Mouse (Mus musculus): ENCODE results near the gene Rfc2.

The Rfc2 gene

DNA sequence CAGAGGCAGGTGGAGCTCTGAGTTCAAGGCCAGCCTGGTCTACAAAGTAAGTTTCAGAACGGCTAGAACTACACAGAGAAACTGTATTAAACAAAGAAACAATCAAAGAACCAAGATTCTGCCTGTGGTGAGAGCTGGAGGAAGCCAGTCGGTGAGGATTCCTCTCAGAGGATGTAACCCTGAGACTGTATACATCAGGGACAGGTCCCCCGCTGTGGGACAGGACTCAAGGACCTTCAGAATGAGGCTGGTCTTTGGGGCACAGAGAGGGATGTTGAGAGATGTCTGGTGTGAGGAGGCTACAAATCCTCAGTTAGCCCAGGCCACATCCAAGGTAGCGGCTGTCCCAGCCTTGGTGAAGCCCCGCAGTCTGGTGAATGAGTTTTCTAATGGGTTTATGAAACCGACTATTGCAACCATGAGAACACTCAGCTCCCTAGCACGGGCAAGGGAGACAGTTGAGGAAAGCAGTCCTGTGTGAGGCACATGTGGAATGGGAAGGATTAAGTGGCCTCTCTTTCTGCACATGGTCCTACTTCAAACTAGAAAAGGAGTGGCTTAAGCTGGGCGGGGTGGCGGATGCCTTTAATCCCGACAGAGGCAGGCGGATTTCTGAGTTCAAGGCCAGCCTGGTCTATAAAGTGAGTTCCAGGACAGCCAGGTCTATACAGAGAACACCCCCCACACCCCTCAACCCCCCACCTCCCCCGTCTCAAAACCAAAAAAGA lies 28.9 kb downstream of the Rfc2 start:
- no peak for DNase-seq (ENCODE audit: low spot score in 2 of 2)

DNA sequence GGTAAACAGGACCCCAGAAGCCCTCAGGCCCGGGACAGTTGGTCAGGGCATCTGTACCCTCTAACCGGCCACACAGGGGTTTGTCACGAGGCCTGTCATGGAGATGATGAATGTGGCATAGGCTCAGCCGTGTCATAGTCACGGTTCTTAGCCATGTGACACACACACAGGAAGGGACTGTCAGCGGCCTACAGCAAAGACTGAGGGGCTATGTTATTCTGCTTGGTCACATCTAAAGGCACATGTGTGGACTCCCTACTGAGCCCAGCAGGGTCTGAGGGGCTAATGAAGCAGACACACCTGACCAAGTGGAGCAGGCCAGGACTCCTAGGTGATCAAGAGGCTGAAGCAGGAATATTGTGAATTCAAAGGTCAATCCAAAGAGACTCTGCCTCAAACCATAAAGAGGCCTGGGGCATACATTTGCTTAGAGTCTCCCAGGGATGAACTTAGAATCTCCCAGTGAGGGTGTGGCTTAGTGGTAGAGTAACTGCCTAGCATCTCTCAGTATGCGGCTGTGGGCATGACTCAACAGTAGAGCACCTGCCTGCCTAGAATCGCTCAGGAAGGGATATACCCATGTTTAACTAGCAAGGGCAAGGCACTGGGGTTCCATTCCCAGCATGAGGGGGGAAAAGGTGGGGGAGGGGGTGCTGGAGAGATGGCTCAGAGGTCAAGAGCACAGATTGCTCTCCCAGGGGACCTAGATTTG lies 30.8 kb downstream of the Rfc2 start:
- DNase-seq (ENCODE audit: low spot score in 2 of 2) = no peak

DNA sequence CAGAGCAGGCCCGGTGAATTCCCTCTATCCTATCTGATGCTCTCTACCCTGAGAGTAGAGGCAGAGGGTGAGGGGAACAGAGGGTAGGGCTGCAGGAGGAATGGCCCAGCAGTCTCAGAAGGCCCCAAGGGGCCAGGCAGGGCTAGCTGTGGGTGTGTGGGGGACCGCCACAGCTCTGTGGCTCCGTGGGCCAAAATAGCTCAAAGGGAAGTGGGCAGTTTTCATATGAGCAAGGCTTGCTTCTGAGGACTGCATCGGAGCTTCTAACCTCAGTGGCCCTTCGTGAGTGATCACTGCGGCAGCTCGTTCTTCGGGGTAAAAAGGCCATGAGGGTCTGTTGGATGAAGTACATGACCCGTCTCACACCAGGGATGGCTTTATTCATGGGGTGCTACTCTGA lies 32.6 kb downstream of the Rfc2 start:
- DNase-seq (ENCODE audit: low spot score in 2 of 2) = no peak

DNA sequence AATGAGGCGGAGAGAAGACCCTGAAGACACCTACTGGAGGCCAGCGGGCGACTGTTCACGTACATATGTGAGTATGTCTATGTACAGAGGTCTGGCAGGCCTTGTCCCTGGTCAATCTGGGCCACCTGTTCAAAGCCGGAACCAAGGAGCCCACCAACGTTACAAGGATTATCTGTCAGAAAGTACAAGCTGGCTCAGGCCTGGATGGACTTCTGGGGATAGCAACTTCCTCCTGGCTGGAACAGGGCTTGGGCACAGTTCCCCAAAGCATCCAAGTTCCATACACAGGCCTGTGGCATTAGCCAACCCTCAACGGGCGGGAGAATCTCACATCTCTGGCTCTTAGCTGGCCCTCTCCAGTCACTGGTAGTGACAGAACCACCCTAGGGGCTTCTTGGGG lies 33.1 kb downstream of the Rfc2 start:
- DNase-seq (ENCODE audit: low spot score in 2 of 2) = no peak

- DNase-seq (ENCODE audit: low spot score in 2 of 2) = peak in 1 of 2 experiments; percentile 47
Measured at GRCm38 (mm10) chr5:134614802-134615201, 33.6 kb downstream of the Rfc2 start, which contains the start of gene Lat2. TSS of gene Lat2 (minus strand) at chr5:134615025.

DNA sequence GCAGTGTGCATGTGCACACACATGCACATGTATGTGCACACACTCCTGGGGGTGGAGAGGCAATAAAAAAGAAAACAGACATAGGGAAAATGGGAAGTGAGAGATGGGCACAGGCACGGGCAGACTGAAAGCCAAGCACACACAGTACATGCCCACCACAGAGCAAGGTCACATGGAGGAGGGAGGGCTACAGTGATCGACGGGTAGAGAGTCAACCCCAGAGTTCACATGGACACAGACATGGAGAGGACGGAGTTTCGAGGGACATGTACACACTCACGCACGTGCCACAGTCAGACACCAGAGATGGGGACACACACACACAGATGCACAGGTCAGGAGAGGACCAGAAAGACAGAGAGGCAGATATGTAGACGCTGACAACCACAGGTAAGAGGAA lies 34.2 kb downstream of the Rfc2 start:
- no peak for DNase-seq (ENCODE audit: low spot score in 2 of 2)

DNA sequence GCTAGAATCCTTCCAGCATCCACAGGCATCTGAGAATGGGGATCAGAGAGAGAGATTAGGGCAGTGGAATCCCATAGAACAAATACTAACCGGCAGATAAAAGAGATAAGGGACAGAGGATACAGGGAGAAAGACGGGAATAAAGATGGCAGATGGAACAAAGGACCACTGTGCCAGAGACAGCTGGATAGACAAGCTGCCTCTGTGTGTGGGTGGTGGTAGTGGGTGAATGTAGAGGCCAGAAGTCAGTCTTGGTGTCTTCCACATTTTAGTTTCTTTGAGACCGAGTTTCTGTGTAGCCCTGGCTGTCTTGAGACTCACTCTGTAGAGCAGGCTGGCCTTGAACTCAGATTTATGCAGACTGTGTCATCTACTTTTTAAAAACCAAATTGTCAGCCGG lies 34.6 kb downstream of the Rfc2 start:
- no peak for DNase-seq (ENCODE audit: low spot score in 2 of 2)

DNA sequence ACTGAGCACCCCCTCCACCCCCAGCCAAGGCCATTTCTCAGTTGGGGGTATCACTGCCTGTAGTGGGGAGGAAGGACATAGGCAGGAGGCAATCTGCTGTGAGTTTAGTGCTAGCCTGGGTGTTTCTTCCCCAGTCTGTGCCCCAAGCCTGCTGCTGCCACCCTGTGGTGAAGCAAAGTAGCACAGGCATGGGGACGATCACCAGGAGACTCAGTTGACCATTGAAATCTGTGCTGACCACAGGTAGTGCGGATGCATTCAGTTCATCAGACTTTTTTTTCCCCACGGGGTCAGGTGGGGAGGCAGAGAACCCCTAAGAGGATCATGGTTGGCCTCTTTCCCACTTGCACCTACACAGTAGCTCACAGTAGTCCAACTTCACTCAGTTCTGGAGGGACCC lies 35.9 kb downstream of the Rfc2 start:
- DNase-seq (ENCODE audit: low spot score in 2 of 2) = peak; percentile 57 to 62

DNA sequence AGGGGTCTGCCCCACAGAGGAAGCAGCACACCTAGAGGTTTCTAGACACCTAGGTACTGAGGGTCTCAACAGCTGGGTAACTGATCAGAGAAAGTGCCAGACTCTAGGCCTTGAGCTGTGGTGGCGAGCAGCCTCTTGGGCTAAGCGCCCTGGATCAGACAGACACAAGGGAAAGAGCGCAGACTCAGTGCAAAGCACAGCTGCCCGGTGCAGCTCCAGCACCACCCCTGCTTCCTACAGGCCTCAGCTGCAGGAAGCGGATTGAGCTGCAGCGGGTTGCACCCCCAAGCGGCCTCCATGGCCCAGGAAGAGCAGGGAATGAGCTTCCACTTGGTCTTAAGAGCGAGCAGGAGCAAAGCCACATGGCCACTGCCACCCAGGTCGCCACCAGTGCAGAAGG lies 39.3 kb downstream of the Rfc2 start:
- DNase-seq (ENCODE audit: low spot score in 2 of 2) = no peak

DNA sequence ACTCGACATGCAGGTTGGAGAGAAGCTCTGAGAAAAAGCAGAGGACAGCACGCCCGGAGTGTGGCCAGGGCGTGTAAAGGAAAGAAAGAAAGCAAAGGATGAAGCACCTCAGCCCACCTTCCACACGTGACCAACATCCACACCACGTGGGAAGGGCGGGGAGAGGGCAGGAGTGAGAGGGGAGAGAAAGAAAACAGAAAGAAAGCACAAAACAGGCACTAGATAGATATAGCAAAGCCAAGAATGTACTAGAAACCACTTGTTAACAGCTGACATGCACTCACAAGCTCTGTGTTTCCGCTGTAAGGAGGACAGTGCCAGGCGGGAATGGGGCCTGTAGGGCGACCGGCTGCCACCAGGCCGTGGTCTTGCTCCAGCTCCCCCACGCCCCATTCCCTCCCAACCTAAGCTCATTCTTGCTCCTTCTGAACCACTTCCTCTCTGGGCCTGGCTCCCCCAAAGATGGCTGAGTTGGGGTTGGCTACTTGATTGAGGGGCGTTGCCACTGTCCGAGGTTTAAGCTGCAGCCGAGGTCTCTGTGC lies 40.0 kb downstream of the Rfc2 start:
- DNase-seq (ENCODE audit: low spot score in 2 of 2) = no peak

GRCm38 (mm10) chr5:134622069-134622468 lies 40.9 kb downstream of the Rfc2 start:
- peak in 1 of 2 experiments; percentile 49 for DNase-seq (ENCODE audit: low spot score in 2 of 2)

GRCm38 (mm10) chr5:134629508-134629907 lies 48.3 kb downstream of the Rfc2 start:
- DNase-seq (ENCODE audit: low spot score in 2 of 2) = no peak

GRCm38 (mm10) chr5:134630835-134631234 lies 49.7 kb downstream of the Rfc2 start:
- DNase-seq (ENCODE audit: low spot score in 2 of 2) = no peak

- no peak for DNase-seq (ENCODE audit: low spot score in 2 of 2)
Measured at GRCm38 (mm10) chr5:134632841-134633240, 51.7 kb downstream of the Rfc2 start.

DNA sequence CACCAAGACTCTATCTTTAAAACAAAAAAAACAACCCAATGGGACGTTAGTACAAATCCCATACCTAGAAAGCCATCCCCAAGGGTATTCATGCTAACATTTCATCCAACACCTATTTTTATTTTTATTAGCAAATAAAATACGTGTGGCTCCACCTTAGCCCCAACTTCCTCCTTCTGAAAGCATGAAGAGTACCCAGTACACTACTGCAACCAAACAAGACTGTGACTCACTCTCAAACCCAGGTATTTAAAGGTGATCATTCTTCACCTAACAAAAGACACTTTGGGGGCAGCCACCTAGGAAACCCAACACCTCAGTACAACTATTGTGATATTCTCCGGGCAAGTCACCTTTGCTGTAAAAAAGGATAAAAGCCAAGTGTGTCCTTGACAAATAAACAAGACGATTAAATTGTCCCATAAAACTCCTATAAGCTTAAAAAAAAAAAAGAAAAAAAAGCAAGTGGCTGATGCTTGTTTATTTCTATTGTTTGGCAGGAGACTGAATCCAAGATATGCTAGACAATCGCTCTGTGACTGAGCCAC lies 56.7 kb downstream of the Rfc2 start:
- no peak for DNase-seq (ENCODE audit: low spot score in 2 of 2)

DNA sequence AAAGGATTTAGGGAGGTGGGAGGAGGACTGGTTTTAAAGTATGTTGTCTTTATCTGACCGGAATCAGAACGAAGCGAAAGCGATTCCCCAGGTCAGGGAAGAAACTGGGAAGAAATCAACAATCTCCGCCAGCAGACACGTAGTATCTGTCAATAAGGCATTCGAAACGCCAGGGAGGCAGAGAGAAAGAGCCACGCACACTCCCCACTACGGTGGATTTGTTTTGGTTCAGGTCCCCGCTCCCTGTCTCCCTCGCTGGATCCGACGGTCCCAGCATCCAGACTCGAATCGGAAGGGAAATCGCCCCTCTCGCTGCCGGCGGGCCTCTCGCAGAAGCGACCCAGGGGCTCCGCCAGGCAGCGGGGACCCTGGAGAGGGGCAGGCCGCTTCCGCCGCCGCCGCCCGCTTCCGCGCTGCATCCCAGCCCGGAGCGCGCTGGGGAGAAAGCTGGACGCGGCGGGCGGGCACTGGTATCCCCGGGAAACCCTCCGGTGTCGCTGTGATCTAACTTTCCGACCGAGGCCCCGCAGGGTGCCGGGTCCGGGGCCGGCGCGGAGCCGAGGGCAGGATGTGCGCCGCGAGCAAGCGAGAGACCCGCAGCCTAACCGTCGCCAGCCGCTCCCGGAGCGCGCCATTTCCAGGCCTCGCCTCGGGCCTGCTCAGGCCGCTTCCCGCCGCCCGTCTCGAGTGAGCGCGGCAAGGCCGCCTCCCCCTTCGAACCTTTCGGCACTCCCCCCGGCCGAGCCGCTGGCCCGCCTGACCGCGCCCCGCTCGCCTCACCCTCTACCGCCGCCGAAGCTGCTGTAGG lies 57.5 kb downstream of the Rfc2 start:
- no peak for DNase-seq (ENCODE audit: low spot score in 2 of 2)

- peak; percentile 96 to 97 for DNase-seq (ENCODE audit: low spot score in 2 of 2)
Measured at GRCm38 (mm10) chr5:134639269-134639682, 58.1 kb downstream of the Rfc2 start, which contains the start of gene Eif4h. TSS of gene Eif4h (minus strand) at chr5:134639490.

GRCm38 (mm10) chr5:134640371-134640770 lies 59.2 kb downstream of the Rfc2 start:
- DNase-seq (ENCODE audit: low spot score in 2 of 2) = no peak

DNA sequence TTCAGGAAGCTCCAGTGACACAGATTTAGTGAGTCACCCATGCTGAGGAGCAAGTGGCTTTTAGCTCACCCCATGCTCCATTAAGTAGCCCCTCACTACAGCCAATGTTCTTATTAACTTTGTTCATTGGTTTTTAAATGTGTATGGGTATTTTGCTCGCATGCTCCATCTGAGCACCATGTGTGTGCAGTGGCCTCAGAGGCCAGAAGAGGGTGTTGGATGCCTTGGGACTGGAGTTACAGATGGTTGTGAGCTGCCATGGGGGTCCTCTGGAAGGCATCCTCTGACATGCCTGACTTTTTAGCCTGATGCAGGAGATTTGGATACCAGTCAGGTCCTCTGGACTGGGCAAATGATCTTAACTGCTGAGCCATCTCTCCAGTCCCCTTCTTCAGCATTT lies 63.0 kb downstream of the Rfc2 start:
- DNase-seq (ENCODE audit: low spot score in 2 of 2) = no peak

- DNase-seq (ENCODE audit: low spot score in 2 of 2) = no peak
Measured at GRCm38 (mm10) chr5:134644643-134645118, 63.5 kb downstream of the Rfc2 start.

DNA sequence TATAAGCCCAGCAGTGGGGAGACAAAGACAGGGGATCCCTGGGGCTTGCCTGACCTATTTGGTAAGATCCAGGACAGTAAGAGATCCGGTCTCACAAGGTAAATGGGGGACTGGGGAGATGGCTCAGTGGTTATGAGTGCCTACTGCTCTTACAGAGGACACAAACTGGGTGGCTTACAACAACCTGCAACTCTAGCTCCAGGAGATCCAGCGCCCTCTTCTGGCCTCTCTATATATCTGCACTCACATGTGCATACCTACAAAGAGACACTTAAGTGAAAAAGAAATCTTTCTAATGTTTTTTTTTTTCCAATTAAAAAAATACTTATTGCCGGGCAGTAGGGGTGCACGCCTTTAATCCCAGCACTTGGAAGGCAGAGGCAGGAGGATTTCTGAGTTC lies 65.3 kb downstream of the Rfc2 start:
- no peak for DNase-seq (ENCODE audit: low spot score in 2 of 2)

GRCm38 (mm10) chr5:134647394-134647793 lies 66.2 kb downstream of the Rfc2 start:
- DNase-seq (ENCODE audit: low spot score in 2 of 2) = no peak

Data from frontal cortex, postnatal 36 days (tissue).